Mouse (Mus musculus) midbrain, embryonic 14.5 days (tissue): Measurements from ENCODE around the gene Psmd14. TPM values are rescaled to one million over a fixed set of nuclear protein-coding genes. Genes with fewer than 3 reads are reported as not detected.

Source experiments
- ATAC-seq: fragments of 200-750 bp; cut with Nextera tagmentation; 2 replicates; pipeline ENCODE4 v1.8.0; 2017; ENCODE audit warnings: moderate number of reproducible peaks, moderate library complexity; ENCODE audit not compliant: low FRiP score, low TSS enrichment
- DNase-seq: peaks from one replicate; pipeline ENCODE4 v3.0.0-alpha.2; 2015
- H3K27ac ChIP-seq: fragments of 300-500 bp; sonication (generic); replicated peaks from 2 replicates; pipeline ENCODE4 v1.5.1; 2014; ENCODE audit warnings: mild to moderate bottlenecking, low read depth, low read length, moderate library complexity
- H3K27me3 ChIP-seq: fragments of 300-500 bp; sonication (generic); 2 replicates; pipeline ENCODE4 v1.6.1; 2014; ENCODE audit warnings: low read length, control low read depth, mixed read lengths; ENCODE audit not compliant: control insufficient read depth, insufficient read depth
- H3K36me3 ChIP-seq: fragments of 300-500 bp; sonication (generic); 2 replicates; pipeline ENCODE4 v1.6.1; 2014; ENCODE audit warnings: low read length, control low read depth; ENCODE audit not compliant: control insufficient read depth, insufficient read depth
- H3K4me1 ChIP-seq: fragments of 300-500 bp; sonication (generic); 2 replicates; pipeline ENCODE4 v1.6.1; 2014; ENCODE audit warnings: mild to moderate bottlenecking, antibody characterized with exemption, low read length, control low read depth; ENCODE audit not compliant: control insufficient read depth, insufficient read depth
- H3K4me2 ChIP-seq: fragments of 300-500 bp; sonication (generic); 2 replicates; pipeline ENCODE4 v1.6.1; 2014; ENCODE audit warnings: mild to moderate bottlenecking, low read length, moderate library complexity
- H3K4me3 ChIP-seq: fragments of 300-500 bp; sonication (generic); replicated peaks from 2 replicates; pipeline ENCODE4 v1.5.1; 2014; ENCODE audit warnings: low read depth, low read length
- H3K9ac ChIP-seq: fragments of 300-500 bp; sonication (generic); replicated peaks from 2 replicates; pipeline ENCODE4 v1.6.1; 2014; ENCODE audit warnings: mild to moderate bottlenecking, low read length, moderate library complexity
- H3K9me3 ChIP-seq: fragments of 300-500 bp; sonication (generic); 2 replicates; pipeline ENCODE4 v1.6.1; 2016; ENCODE audit warnings: low read length, control low read depth, mixed read lengths; ENCODE audit not compliant: control insufficient read depth
- WGBS: fragments of 180-500 bp; shearing (Covaris S2); extraction: QIAGEN DNeasy Blood & Tissue Kit; methylation state at CpG from one replicate; pipeline ENCODE4 v1.1.7; 2014; 5-methylcytosine and 5-hydroxymethylcytosine counted together
- polyA plus RNA-seq: library from polyadenylated mRNA; unstranded; fragments of >200 nt; fragmentation: Nextera tagmentation; extraction: Ambion mirVana; gene quantifications from 2 replicates; pipeline ENCODE4 v1.2.1, GENCODE M21; 2014

The Psmd14 gene
- polyA plus RNA-seq, 1 experiment from 2014 or later: 241 TPM

- Histone ChIP-seq H3K27ac (no peak overlapping the region), H3K27me3 (no peaks in the 10 kb centered on the region), H3K36me3 (no peaks in the 10 kb centered on the region), H3K9me3 (no peaks in the 10 kb centered on the region), H3K4me3 (no peak overlapping the region), H3K4me2 (no peak overlapping the region), H3K4me1 (no peaks in the 10 kb centered on the region), H3K9ac (no peak overlapping the region)
- 89% methylated on average over 3 of the region's 3 CpGs for WGBS
- no peak for DNase-seq
- no peak for ATAC-seq
Observed at GRCm38 (mm10) chr2:61689086-61689485, 22.4 kb upstream of the Psmd14 start.

- WGBS: 99% methylated on average over 3 of the region's 3 CpGs
- Histone ChIP-seq H3K9me3 (no peaks in the 10 kb centered on the region), H3K36me3 (no peaks in the 10 kb centered on the region), H3K27ac (no peak overlapping the region), H3K9ac (no peak overlapping the region), H3K4me1 (peaks cover 11% of the 10 kb centered on the region), H3K27me3 (no peaks in the 10 kb centered on the region), H3K4me3 (no peak overlapping the region), H3K4me2 (no peak overlapping the region)
- DNase-seq: no peak
- no peak for ATAC-seq
Observed at GRCm38 (mm10) chr2:61709570-61709969, 1.9 kb upstream of the Psmd14 start.

GRCm38 (mm10) chr2:61712526-61712925 is 1.0 kb downstream of the Psmd14 start:
- no peaks in the 10 kb centered on the region for H3K9me3 ChIP-seq

GRCm38 (mm10) chr2:61722401-61722982 is 11.0 kb downstream of the Psmd14 start:
- Histone ChIP-seq H3K27me3 (no peaks in the 10 kb centered on the region), H3K27ac (no peak overlapping the region), H3K4me1 (no peaks in the 10 kb centered on the region), H3K36me3 (no peaks in the 10 kb centered on the region), H3K4me2 (no peak overlapping the region), H3K9ac (no peak overlapping the region), H3K9me3 (no peaks in the 10 kb centered on the region), H3K4me3 (no peak overlapping the region)
- no peak for ATAC-seq
- 92% methylated on average over 4 of the region's 4 CpGs for WGBS
- no peak for DNase-seq

More at GRCm38 (mm10) chr2:61712526-61712925, 1.0 kb downstream of the Psmd14 start:
- DNase-seq: no peak
- Histone ChIP-seq H3K4me1 (peaks cover 11% of the 10 kb centered on the region), H3K27me3 (no peaks in the 10 kb centered on the region), H3K4me2 (peak overlapping the region; percentile 85), H3K27ac (no peak overlapping the region), H3K4me3 (peak overlapping the region; percentile 95), H3K36me3 (no peaks in the 10 kb centered on the region), H3K9ac (peak overlapping the region; percentile 89)
- 65% methylated on average over 3 of the region's 3 CpGs for WGBS
- ATAC-seq: no peak

- Histone ChIP-seq H3K4me1 (no peaks in the 10 kb centered on the region), H3K9me3 (no peaks in the 10 kb centered on the region), H3K27ac (no peak overlapping the region), H3K36me3 (peaks cover 3% of the 10 kb centered on the region; the same call in 1 of the 2 replicates), H3K4me3 (no peak overlapping the region), H3K4me2 (no peak overlapping the region), H3K27me3 (no peaks in the 10 kb centered on the region), H3K9ac (no peak overlapping the region)
- WGBS: 86% methylated on average over 11 of the region's 11 CpGs
- ATAC-seq (no peak), DNase-seq (no peak)
Observed at GRCm38 (mm10) chr2:61732802-61733486, 21.4 kb downstream of the Psmd14 start.

- Histone ChIP-seq H3K4me1 (no peaks in the 10 kb centered on the region), H3K9ac (no peak overlapping the region), H3K9me3 (no peaks in the 10 kb centered on the region), H3K4me3 (no peak overlapping the region), H3K36me3 (peaks cover 3% of the 10 kb centered on the region; the same call in 1 of the 2 replicates), H3K4me2 (no peak overlapping the region), H3K27me3 (no peaks in the 10 kb centered on the region), H3K27ac (no peak overlapping the region)
- WGBS: 92% methylated on average over 1 of the region's 1 CpGs
- ATAC-seq: no peak
- DNase-seq: no peak
Observed at GRCm38 (mm10) chr2:61734175-61734574, 22.7 kb downstream of the Psmd14 start.

GRCm38 (mm10) chr2:61746051-61746450 is 34.6 kb downstream of the Psmd14 start:
- Histone ChIP-seq H3K4me1 (no peaks in the 10 kb centered on the region), H3K9me3 (no peaks in the 10 kb centered on the region), H3K27ac (no peak overlapping the region), H3K36me3 (no peaks in the 10 kb centered on the region), H3K4me3 (no peak overlapping the region), H3K27me3 (no peaks in the 10 kb centered on the region), H3K4me2 (no peak overlapping the region), H3K9ac (no peak overlapping the region)
- ATAC-seq: no peak
- no peak for DNase-seq
- WGBS: 30% methylated on average over 1 of the region's 1 CpGs

GRCm38 (mm10) chr2:61746580-61746979 is 35.1 kb downstream of the Psmd14 start:
- H3K27me3 ChIP-seq: no peaks in the 10 kb centered on the region
- DNase-seq (no peak), ATAC-seq (no peak)
- H3K9ac ChIP-seq: no peak overlapping the region
- no peak overlapping the region for H3K4me2 ChIP-seq
- no peaks in the 10 kb centered on the region for H3K4me1 ChIP-seq
- WGBS: 74% methylated on average over 2 of the region's 2 CpGs
- no peak overlapping the region for H3K27ac ChIP-seq
- H3K9me3 ChIP-seq: no peaks in the 10 kb centered on the region
- no peaks in the 10 kb centered on the region for H3K36me3 ChIP-seq
- H3K4me3 ChIP-seq: no peak overlapping the region

- no peak for ATAC-seq
Observed at GRCm38 (mm10) chr2:61747411-61747810, 35.9 kb downstream of the Psmd14 start.

More at GRCm38 (mm10) chr2:61747411-61747810, 35.9 kb downstream of the Psmd14 start:
- Histone ChIP-seq H3K4me2 (no peak overlapping the region), H3K27me3 (no peaks in the 10 kb centered on the region), H3K36me3 (no peaks in the 10 kb centered on the region), H3K4me1 (no peaks in the 10 kb centered on the region), H3K27ac (no peak overlapping the region), H3K4me3 (no peak overlapping the region), H3K9me3 (no peaks in the 10 kb centered on the region), H3K9ac (no peak overlapping the region)
- 80% methylated on average over 2 of the region's 2 CpGs for WGBS
- no peak for DNase-seq
